Mouse (Mus musculus) right cerebral cortex, postnatal 14 days (tissue): ENCODE measurements at regions not wholly inside any gene's neighbourhood (a gene's known extent, or its start where the extent isn't known, plus 50 kb on each side); places are given as distances from the start of the nearest gene placed in this dataset.
A peak's percentile ranks its signal among the peaks of the same experiment; 100 is the strongest.

Source experiments
- DNase-seq: peaks from one replicate; pipeline ENCODE4 v3.0.0; 2022

DNA sequence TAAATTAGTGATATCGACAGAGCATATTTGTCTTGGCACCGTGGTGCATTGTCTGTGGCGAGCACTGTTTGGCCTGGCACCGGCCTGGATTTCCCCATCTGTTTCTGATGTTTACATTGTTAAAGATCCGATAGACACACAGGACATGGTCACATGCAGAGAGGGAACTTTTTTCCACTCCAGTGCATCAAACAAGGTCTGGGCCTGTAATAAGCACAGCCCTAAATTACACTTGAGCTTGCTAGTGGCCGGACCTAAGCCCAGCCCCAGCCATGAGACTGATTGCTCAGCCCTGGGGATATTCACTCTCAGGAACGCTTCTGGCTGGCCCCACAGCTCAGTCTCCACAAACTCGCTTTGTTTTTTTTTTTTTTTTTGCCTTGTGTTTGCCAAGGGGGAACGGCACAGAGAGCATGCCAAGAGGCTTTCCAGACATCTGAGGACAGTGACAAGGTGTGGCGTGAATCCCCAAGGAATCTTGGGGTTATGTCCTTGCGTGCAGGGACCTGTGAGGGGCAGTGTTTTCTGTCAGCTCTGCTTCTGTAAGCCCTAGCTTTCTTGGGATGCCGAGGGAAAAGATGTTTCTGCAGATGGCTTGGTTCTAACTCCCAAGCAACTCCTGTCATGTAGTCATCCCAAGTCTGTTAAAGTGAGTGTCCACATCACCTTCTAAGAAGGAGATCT lies 147.3 kb downstream of the Slc4a3 start:
- DNase-seq: no peak

GRCm38 (mm10) chr1:75704832-75705650 lies 159.0 kb downstream of the Slc4a3 start:
- DNase-seq: no peak

DNA sequence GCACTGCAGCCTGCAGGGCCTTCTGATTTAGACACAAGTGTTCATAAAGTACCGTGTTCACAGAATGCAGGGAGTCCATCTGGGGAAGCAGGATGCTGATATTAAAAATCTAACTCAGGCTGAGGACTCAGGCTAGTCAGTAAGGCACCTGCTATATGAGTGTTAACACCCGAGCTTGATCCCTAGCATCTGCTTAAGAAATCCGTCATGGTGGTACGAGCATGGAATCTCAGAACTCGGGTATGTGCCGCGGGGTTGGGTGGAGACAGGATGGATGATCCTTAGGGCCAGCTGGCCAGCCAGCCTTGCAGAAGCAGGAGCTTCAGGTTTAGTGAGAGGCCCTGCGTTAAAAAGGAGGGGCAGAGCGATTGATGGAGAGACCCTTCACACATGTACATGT lies 160.1 kb downstream of the Slc4a3 start:
- no peak for DNase-seq

- no peak for DNase-seq
Measured at GRCm38 (mm10) chr1:75723431-75723830, 177.4 kb downstream of the Slc4a3 start.

- no peak for DNase-seq
Measured at GRCm38 (mm10) chr1:75725329-75725728, 179.3 kb downstream of the Slc4a3 start.

DNA sequence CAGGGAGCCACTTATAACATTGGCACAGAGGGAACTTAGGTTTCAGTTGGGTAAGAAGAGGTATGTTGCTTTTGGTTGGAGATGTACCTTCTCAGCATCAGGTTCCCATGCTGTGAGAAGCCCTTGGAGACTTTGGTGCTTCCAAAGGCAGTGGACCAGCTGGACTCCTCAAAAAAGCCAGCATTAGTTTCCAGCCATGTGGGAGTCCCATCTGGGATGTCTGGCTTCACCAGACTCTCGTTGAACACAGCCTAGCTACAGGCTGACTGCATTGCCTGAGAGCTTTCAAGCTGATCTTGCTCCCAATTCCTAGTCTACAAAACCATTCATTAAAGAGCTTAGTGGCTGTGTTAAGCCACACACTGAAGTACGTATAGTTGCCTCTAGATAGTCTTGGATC lies 182.8 kb downstream of the Slc4a3 start:
- peak; percentile 20 for DNase-seq

GRCm38 (mm10) chr1:75733791-75734190 lies 187.7 kb downstream of the Slc4a3 start:
- no peak for DNase-seq

DNA sequence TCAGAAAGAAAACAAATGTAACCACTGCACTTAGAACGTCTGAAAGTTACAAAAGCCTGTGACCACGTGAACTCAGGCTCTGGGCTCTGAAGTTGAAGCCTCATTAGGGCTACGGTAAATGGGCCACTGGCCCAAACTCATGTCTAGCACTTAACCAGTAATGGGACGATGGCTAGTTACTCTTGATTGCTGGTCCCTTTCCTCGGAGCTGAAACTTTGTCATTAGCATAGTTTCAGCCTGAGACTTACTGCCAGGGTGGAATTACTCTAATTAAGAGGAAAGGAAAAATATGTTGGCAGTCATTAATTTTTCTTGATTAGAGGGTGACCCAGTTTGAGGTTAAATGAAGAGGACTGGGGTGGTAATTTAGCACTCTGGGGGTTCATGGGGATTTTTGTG lies 192.6 kb downstream of the Slc4a3 start:
- no peak for DNase-seq

DNA sequence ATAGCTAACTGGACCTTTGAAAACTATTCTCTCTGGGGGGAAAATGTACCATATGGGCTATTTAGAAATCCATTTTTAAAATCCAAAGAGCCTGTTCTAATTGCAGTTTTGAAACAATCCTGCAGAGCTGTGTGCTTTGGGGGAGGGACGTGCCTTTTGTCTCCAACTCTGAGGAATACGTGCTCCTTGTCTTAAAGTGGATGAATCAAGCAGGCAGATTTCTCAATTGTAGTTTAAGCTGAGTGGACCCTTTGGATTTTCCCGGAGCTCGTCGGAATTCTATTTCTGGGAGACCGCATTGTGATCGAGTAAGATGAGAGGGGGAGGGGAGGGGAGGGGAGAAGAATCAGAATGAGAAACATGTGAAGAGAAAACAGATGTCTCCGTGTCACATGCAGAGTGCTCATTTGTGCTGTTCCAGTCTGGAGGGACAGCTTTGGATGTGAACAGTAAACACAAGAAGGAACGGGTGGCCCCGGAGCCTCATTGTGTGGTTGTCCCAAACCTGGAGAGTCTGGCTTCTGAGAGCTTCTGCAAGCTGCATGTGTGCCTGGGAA lies 203.7 kb downstream of the Slc4a3 start:
- peak; percentile 10 for DNase-seq

- no peak for DNase-seq
Measured at GRCm38 (mm10) chr1:75772131-75772530, 226.1 kb downstream of the Slc4a3 start.

DNA sequence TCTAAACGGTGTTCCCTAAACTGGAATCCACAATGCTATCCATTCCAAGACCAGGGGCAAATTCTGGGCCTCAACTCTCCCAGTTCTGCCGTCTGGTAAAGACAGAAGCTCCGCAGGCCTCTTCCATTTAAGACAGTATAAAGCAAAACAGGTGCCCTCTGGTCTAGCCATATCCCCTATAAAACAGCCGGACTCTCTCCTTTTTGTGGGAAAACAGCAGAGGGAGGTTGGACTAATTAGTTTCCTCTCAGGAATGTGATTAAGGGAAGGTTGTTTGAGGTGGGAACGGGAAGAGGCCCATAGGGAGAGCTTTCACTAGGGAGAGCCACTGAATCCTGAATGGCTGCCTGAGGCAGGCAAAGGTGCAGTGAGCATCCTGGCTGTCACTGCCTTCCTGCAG lies 226.9 kb downstream of the Slc4a3 start:
- no peak for DNase-seq

- DNase-seq: no peak
Measured at GRCm38 (mm10) chr1:75778889-75779288, 232.8 kb downstream of the Slc4a3 start.

GRCm38 (mm10) chr1:75783206-75783605 lies 237.1 kb downstream of the Slc4a3 start:
- no peak for DNase-seq

- no peak for DNase-seq
Measured at GRCm38 (mm10) chr1:75786173-75786820, 240.2 kb downstream of the Slc4a3 start.

DNA sequence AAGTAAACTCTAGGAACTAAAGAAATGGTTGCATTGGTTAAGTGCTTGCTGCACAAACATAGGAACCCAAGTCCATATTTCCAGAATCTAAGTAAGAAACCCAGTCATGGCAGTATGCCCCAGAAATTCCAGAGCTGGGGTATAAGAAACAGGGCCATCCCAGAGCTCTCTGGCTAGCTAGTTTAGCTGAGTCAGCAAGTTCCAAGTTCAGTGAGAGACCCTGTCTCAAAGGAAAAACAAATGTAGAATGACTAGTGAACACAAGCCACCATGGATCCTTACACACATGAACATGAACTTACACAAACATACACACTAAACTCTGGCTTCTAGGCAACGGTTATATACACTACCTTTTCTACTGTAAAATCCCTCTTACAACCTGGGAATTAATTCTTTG lies 245.4 kb downstream of the Slc4a3 start:
- DNase-seq: no peak

DNA sequence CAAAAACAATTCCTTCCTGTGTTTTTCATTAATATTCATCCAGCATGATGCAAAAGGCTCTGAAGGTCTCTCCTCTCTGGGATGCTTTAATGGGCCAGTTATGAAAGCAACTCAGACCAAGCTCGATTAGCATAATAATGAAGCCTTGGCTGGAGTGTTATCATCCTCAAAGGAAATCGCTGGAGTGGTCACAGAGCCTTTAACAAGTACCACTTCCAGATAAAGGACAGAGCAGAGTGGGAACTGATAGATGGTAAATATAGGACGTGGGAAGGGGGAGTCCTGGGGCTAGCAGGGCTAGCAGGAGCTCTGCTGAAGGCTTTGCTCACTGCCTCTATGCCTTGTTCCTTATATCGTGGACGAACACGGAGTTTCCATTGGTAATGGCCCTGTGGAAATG lies 251.7 kb downstream of the Slc4a3 start:
- no peak for DNase-seq

- DNase-seq: no peak
Measured at GRCm38 (mm10) chr1:75798375-75799099, 252.5 kb downstream of the Slc4a3 start.

DNA sequence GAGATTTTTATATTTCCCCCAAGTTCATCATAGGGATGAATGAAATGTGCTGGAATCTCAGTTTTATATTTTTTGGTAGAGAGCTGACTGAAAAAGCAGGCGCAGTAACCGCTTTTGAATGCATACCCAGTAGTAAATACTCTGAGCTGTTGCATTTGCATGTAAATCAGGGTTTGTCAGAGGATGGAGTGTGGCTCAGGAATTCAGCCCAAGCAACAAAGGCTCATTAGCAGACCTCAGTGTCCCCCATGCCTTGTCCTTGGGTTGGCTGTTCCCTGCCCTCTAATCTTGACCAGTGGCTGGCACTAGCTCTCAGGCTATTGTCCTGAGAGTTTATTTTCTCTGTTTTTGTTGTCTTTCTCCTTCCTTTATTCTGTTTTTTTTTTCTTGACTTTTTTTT lies 258.4 kb downstream of the Slc4a3 start:
- DNase-seq: no peak

GRCm38 (mm10) chr1:75812471-75812870 lies 266.4 kb downstream of the Slc4a3 start:
- no peak for DNase-seq

GRCm38 (mm10) chr1:75826202-75826601 lies 280.1 kb downstream of the Slc4a3 start:
- DNase-seq: no peak

GRCm38 (mm10) chr1:75833071-75833830 lies 287.2 kb downstream of the Slc4a3 start:
- no peak for DNase-seq

DNA sequence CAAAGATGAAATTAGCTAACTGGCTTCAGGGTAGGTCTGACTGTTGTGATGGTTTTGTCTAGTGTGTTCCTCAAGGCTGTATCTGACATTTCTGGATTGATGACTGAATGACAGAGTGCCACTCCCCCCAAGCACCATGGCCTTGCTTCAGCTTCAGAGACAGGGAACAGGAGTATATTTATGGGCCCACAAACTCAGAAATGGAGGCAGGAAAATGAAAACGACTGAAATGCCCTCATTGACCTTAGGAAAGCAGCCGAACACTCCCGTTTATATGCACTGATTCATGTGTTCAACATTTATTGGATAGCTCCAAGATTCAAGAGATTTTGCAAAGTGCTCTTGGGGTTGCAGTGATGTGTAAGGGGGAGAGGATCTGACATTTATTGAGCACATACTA lies 288.3 kb downstream of the Slc4a3 start:
- no peak for DNase-seq
